Mouse (Mus musculus) CD4-positive, CD25-positive, alpha-beta regulatory T cell, adult 2 months (primary cell): Measurements from ENCODE around the gene Selenok.

Experiments used
- DNase-seq: peaks from one replicate; pipeline ENCODE4 v3.0.0-alpha.2; 2012; ENCODE audit warnings: low read depth, low spot score

Selenok gene

GRCm38 (mm10) chr14:29968075-29968821 lies at the start of gene Selenok:
TSS of gene Selenok (plus strand) at chr14:29968308.
- DNase-seq: peak; percentile 98

GRCm38 (mm10) chr14:29928966-29929365 lies 39.1 kb upstream of the Selenok start:
- DNase-seq: no peak

GRCm38 (mm10) chr14:29935516-29935915 lies 32.6 kb upstream of the Selenok start:
- no peak for DNase-seq

DNA sequence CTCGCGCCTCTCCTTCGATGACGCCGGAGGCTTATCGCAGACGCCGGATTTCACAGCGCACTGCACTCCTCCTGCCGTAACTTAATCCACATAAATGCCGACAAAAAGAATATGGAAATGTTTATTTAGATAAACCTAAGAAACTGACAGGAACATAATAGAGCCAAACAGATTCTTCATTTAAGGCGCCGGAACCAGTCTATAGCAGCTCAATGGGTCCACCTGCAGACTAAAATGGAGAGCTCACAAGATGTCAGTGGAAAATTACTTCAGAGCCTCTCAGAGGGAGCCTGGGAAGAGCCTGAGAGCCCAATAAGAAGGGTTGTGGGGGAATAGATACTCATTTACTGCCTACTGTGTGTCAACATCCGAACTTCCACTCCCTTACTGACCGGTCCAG lies 30.6 kb upstream of the Selenok start:
- no peak for DNase-seq

- no peak for DNase-seq
These were observed 28.4 kb upstream of the Selenok start for GRCm38 (mm10) chr14:29939600-29940312.

GRCm38 (mm10) chr14:29940313-29940812 lies 27.7 kb upstream of the Selenok start:
- peak; percentile 40 for DNase-seq

- DNase-seq: peak; percentile 57
These were observed 27.2 kb upstream of the Selenok start for GRCm38 (mm10) chr14:29940877-29941276.

DNA sequence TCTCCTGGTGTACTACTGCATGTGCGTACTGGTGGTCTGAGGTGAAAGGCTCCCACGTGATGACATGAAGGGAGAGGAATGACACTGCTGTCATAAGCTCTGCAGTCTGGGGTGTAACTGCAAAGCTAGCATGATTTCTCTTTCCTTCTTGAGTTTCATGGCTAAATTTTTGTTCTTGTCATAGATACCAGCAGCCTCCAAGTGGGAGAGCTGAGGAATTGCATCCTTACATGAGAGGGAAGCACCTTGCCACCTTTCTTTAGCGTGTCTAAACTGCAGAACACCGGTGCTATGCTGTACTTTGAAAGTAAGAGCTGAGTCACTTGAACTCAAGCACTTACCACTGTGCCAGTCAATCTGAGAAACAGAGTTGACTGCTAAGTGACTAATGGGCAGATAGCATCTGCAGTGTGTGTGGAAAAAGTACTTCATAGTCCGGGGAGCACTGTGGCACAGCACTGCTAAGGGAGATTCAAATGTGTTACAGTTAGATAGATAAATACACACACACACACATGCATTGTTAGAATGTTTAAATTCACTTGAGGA lies 21.3 kb upstream of the Selenok start:
- peak; percentile 43 for DNase-seq

DNA sequence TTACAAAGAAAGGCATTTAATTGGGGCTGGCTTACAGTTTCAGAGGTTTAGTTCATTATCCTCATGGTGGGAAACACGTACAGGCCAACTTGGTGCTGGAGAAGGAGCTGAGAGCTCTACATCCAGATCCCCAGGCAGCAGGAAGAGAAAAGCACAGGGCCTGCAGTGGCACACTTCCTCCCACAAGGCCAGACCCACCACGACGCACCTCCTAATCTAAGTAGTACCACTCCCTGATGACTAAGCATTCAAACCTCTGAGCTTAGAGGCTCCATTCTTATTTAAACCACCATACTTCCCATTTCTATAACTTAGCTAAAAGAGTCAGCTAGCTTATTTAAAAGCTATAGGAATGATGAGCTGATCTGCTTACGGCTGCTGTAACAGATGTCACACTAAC lies 17.3 kb upstream of the Selenok start:
- DNase-seq: no peak

DNA sequence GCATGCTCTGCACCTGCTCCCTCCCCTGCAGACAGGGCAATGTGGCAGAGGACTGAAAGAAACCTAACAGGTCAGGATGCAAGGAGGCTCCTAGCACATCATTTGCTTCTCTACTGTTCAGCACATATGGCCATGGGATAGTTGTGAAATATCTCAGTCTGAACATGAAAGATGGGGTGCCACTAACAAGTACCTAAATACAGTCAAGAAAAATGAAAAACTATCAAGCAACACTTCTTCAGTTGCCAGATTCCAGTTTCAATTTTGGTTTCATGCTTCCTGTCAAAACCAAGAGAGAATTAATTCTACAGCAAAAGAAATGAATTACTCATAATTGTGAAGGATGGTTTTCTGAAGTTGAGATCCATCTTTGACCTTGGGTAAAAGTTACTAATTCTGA lies 10.7 kb upstream of the Selenok start:
- DNase-seq: no peak

- no peak for DNase-seq
These were observed 497 bp upstream of the Selenok start for GRCm38 (mm10) chr14:29967611-29968010.

GRCm38 (mm10) chr14:29971446-29971845 lies 3.3 kb downstream of the Selenok start:
- no peak for DNase-seq

GRCm38 (mm10) chr14:29971993-29972392 lies 3.9 kb downstream of the Selenok start:
- DNase-seq: no peak

GRCm38 (mm10) chr14:29976927-29977326 lies 8.8 kb downstream of the Selenok start:
- no peak for DNase-seq

GRCm38 (mm10) chr14:29978254-29979204 lies 10.4 kb downstream of the Selenok start, which contains the start of gene Actr8:
TSS of gene Actr8 (plus strand) at chr14:29978337.
- DNase-seq: peak; percentile 87

GRCm38 (mm10) chr14:29980447-29981205 lies 12.5 kb downstream of the Selenok start:
- peak; percentile 77 for DNase-seq

DNA sequence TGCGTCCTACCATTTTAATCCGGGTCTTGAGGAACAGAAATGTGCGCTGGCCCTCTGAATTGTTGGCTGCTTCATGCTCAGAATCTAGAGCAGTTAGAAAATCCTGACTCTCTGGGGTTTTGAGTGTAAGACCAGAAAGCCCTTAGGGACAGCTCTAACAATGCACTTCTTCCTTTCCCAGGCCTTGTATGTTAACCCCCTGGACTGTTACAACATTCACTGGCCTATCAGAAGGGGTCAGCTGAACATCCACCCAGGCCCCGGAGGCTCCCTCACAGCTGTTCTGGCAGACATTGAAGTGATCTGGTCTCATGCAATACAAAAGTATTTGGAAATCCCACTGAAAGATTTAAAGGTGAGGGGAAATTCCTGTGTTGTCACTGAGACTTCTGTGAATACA lies 18.0 kb downstream of the Selenok start:
- no peak for DNase-seq

DNA sequence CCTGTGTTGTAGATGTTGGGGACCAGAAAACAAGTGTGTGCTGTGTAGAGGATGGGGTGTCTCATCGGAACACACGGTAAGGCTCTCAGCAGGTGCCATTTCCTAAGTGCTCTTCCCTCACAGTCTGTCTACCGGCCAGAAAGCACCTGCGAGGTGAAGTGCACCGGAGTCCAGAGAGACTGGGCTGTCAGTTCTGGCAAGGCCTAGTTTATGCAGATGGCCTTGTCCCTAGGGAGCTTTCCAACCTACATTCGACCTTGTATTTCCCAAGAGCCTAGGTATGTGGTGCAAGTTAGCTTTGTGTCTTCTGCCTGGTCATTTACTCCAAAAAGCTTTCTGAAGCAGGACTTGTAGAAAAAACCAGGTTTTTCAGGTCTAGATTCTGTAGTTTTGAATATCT lies 19.2 kb downstream of the Selenok start:
- no peak for DNase-seq

GRCm38 (mm10) chr14:29987739-29988138 lies 19.6 kb downstream of the Selenok start:
- DNase-seq: no peak

GRCm38 (mm10) chr14:29988337-29988736 lies 20.2 kb downstream of the Selenok start:
- no peak for DNase-seq

DNA sequence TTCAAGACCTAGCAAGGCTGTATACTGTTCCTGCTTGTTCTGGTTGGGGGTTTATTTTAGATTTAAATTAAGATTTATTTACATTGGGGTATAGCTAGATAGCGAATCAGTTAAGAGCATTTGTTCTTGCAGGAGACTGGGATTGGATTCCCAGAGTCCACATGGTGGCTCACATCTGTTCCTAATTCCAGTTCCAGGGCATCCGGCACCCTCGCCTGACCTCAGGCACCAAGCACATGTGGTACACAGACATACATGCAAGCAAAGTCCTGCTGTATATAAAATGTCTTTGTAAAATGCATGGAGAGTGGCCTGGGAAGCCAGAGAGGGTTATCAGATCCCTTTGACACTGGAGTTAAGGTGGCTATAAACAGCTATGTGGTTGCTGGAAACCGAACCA lies 26.9 kb downstream of the Selenok start:
- no peak for DNase-seq
